Mouse (Mus musculus) NIH3T3 (cell line): ENCODE data around the gene Vmn1r1.
A peak's percentile ranks its signal among the peaks of the same experiment; 100 is the strongest.

Experiments
- DNase-seq: peaks from one replicate; pipeline ENCODE4 v3.0.0-alpha.2; 2012; ENCODE audit warnings: low read depth

Gene Vmn1r1

GRCm38 (mm10) chr1:182137204-182138125 is 26.8 kb downstream of the Vmn1r1 start:
- DNase-seq = peak; percentile 1

DNA sequence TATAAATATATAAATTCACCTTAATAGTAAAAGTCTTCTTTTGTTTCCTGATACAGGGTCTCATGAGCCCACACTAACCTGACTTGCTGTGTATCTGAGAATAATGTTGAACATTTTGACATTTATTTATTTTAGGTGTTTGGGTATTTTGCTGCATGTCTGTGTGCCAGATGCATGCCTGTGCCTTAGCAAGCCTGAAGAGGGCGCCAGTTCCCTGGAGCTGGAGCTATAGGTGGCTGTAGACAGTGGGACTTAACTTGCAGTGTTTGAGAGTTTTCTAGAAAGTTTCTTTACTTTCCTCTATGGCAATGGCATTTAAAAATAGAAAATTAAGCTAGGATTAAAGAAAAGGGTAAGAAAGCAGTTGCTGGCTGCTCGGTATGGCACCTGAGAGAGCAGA is 33.5 kb downstream of the Vmn1r1 start:
- peak; percentile 50 for DNase-seq

DNA sequence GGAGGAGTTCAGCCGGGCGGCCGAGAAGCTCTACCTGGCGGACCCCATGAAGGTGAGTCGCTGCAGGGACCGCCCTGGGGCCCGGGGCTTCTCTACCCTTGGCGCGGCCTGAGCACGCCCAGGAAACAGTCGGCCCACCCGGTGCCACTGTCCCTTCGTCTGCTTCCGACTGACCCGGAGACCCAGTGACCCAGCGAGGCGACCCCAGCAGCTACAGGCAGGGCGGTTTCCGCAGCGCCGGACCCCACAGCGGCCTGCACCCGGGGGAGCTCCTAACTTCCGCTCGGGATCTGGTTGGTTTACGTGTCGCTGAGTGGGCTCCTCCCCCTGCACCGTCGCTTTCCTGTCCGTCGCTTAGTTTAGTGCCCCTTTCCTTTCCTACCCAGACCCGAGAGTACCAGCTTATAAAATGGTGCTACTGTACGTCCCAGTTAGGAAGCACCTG is 39.3 kb downstream of the Vmn1r1 start:
- peak; percentile 90 for DNase-seq

- DNase-seq = peak; percentile 100
Observed at GRCm38 (mm10) chr1:182124506-182124905, 39.8 kb downstream of the Vmn1r1 start, which contains the start of gene Srp9. Srp9 (plus strand) TSS chr1:182124737.

- no peak for DNase-seq
Observed at GRCm38 (mm10) chr1:182122413-182122812, 41.9 kb downstream of the Vmn1r1 start.

DNA sequence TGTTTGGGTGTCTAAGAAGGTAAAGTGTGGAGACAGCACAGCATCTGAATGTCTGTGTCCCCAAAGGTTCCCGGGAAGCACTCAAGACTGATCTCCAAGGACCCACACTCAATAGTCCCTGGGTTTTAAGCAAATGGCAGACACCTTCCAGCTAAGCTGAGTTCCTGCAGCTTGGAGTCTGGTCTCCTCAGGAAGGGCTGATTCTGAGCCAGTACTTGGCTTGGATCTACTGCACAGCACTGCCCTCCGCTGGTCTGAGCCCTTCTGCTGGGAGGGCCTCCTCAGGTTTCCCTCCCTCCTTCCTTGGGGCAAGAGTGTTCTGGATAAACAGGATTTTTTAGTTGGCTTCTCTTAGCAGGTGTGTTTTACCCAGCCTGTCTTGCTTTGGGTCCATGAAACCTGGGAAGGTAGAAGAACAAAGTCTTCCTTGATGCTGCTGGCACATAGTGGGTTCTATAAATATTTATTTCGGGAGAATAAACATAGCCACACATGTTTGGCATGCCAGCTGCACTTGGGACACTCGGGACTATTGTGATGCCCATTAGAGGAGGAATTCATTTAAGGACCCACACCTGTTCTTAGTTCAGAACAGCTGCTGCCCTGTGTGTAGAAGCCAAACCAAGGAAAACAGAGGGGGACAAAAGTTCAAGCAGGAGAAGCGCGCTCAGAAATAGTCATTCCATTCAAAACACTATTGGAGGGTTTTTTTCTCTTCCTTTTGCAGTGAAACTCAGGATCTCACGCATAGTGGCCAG is 48.5 kb downstream of the Vmn1r1 start:
- DNase-seq = peak; percentile 89

- peak; percentile 72 for DNase-seq
Observed at GRCm38 (mm10) chr1:182115197-182115596, 49.1 kb downstream of the Vmn1r1 start.

DNA sequence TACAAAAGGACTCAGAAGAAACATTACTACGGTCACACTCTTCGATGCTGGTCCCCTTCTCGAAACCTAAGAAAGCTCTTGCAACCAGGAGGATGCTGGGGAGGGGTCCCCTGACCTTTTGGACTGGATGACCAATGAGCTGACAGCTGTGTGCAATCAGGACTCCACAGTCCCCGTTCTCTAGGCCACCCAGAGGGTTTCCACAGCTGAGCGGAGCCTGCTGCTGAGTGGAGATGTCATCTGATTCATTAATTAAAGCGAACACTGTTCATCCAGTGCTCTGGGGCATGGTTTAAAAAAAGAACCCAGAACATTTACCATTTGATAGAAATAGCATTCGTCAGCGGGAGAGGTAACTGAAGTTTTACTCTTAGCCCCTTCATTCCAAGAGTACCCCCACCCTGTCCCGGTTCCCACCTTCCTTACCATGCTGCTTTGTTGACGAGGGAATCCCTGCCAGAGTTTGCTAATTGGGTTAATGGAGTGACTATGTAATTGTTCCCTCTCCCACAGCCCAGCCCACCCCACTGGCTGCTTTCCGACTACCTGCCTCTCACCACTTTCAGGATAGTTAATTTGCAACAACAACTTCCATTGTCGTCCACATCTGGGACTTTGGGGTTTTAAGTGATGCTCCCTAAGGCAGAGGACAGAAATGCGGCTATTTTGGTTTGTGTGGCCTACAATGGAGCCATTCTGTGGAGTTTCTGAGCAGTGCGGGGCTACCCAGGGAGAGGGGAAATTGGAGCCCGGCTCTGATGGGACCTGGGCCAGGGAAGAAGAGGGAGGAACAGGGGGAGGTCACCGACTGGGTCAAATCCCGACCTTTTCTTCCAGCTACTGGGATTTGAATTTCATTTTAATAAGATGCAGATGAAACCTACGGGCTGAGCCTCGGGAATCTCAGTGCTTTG is 50.4 kb downstream of the Vmn1r1 start:
- DNase-seq = no peak

- no peak for DNase-seq
Observed at GRCm38 (mm10) chr1:182113131-182113530, 51.2 kb downstream of the Vmn1r1 start.

GRCm38 (mm10) chr1:182112385-182112784 is 51.9 kb downstream of the Vmn1r1 start:
- DNase-seq = no peak

DNA sequence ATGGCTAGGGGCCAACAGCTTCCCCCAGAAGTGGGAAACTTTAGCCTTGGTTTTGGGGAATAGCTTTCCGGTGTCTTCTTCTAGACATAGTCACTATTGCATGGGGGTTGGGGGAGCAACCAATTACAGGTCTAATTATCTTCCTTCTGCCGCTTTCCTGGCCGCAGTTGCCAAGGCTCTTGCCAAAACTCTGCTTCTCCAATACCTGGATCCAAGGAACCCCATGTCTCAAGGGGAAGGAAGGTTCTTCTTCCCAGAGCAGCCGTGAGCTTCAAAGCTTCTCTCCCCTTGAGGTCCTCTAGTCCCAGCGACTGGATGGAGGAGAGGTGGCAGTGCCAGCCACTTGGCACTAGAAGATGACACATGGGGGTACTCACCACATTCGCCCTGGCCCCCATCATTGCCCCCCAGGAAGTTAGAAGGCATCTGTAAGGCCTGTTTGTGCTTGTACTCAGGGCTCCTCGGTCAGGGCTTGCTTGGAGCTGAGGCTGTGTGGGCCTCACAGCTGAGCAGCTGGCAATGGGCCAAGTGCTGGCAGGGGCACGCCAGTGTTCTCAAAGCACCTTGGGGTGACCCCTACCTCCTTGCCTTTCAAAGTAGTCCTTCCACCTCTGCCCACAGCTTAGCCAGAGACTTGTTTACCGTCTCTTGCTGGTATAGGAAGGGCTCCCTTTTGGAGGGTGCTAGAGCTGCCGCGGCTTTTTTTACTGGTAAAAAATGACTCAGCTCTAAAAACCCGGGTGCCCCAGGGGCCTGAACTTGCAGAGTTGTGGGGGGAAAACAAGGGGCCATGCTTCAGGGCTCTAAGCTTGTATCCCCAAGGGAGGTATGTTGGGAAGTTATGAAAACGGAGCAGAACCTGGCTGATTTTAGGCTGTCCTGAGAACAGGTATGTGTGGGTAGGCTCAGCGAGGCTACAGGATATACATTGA is 52.6 kb downstream of the Vmn1r1 start:
- DNase-seq = no peak

- DNase-seq = peak; percentile 87
Observed at GRCm38 (mm10) chr1:182110708-182111385, 53.4 kb downstream of the Vmn1r1 start.

- DNase-seq = no peak
Observed at GRCm38 (mm10) chr1:182110185-182110584, 54.1 kb downstream of the Vmn1r1 start.

DNA sequence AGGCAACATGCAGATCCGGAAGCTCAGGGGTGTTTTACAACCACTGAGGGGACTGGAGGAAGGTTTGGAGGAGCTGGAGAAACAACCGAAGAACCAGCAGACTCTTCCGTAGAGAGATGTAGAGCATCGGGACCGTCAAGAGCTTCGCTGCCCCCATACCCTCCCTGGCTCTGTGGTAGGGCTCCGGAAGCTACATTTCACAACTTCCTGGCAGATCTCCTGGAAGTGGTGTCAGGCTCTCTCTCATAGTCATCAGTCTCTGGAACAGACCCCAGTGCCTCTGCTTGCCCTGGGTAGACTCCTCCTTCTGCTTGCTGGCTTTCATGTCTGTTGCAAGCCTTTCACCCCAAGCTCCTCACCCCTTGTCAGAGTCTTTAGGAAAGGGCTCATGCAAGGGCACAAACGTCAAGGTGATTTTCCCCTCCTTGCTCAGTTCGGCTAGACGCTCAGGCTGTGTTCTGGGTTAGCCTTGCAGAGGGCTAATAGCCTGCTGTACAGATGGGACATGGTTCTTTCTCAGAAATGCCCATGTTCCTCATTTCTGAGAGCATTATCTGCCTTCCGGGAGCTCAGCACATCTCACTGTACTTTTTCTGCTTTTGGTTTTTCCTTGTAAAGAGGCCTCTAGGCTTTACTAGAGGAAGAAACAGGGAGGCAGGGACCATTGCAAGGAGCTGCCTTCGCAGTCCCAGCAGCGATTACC is 55.7 kb downstream of the Vmn1r1 start:
- peak; percentile 93 for DNase-seq

DNA sequence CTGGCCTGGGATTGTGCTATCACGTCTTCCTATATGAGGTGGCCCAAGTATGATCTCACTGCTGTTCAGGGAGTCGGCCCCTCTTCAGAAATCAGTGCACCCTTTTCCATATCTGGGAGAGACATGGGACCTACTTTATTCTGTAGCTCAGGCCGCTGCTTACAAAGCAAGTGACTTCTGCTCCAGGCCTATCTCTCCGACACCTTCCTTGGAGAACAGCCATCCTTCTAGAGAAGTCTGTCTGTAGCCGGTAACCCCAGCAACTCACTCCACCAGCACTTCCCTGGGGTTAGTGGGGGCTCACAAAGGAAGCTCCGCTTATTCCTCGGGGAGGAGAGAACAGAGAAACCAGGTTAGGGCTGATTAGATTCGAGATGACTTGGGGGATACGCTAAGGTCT is 57.0 kb downstream of the Vmn1r1 start:
- no peak for DNase-seq

DNA sequence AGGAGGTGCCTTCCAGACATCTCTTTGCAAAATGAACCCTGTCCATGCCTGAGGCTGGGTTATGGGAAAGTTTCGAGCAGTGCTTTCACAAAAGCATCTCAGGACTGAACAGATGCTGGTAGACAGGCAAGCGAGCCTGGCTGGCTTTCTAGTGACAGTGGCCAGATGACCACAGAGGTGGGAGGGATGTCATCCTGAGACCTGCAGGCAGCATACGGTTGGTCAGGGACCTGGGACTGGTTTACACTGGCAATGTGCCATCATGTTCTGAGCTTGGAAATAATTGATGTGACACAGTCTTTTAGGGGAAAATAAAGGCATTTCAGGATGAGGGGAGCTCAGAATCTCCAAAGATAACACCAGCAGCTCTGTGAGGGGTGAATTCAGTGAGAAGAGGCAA is 59.3 kb downstream of the Vmn1r1 start:
- no peak for DNase-seq
